Mouse (Mus musculus): Measurements from ENCODE around the gene Cfap100.
A peak's percentile ranks its signal among the peaks of the same experiment; 100 is the strongest.

The Cfap100 gene

GRCm38 (mm10) chr6:90457421-90457820 is 28.8 kb upstream of the Cfap100 start:
- DNase-seq (ENCODE audit: low spot score): no peak

- no peak for DNase-seq (ENCODE audit: low spot score)
Observed at GRCm38 (mm10) chr6:90453751-90454150, 25.2 kb upstream of the Cfap100 start.

- DNase-seq (ENCODE audit: low spot score): no peak
Observed at GRCm38 (mm10) chr6:90452603-90453002, 24.0 kb upstream of the Cfap100 start.

- no peak for DNase-seq (ENCODE audit: low spot score)
Observed at GRCm38 (mm10) chr6:90451512-90451911, 22.9 kb upstream of the Cfap100 start.

- DNase-seq (ENCODE audit: low spot score): no peak
Observed at GRCm38 (mm10) chr6:90450697-90451096, 22.1 kb upstream of the Cfap100 start.

- DNase-seq (ENCODE audit: low spot score): peak; percentile 89
Observed at GRCm38 (mm10) chr6:90450179-90450578, 21.6 kb upstream of the Cfap100 start.

- DNase-seq (ENCODE audit: low spot score): no peak
Observed at GRCm38 (mm10) chr6:90446883-90447282, 18.3 kb upstream of the Cfap100 start.

GRCm38 (mm10) chr6:90437041-90437440 is 8.4 kb upstream of the Cfap100 start:
- DNase-seq (ENCODE audit: low spot score): no peak

GRCm38 (mm10) chr6:90436192-90436907 is 7.8 kb upstream of the Cfap100 start:
- no peak for DNase-seq (ENCODE audit: low spot score)

GRCm38 (mm10) chr6:90435195-90435618 is 6.6 kb upstream of the Cfap100 start:
- DNase-seq (ENCODE audit: low spot score): peak; percentile 89

- no peak for DNase-seq (ENCODE audit: low spot score)
Observed at GRCm38 (mm10) chr6:90434687-90435086, 6.1 kb upstream of the Cfap100 start.

GRCm38 (mm10) chr6:90431487-90431886 is 2.9 kb upstream of the Cfap100 start:
- DNase-seq (ENCODE audit: low spot score): no peak

GRCm38 (mm10) chr6:90429911-90430310 is 1.3 kb upstream of the Cfap100 start:
- no peak for DNase-seq (ENCODE audit: low spot score)

GRCm38 (mm10) chr6:90426003-90426402 is 2.6 kb downstream of the Cfap100 start:
- no peak for DNase-seq (ENCODE audit: low spot score)

GRCm38 (mm10) chr6:90425361-90425760 is 3.2 kb downstream of the Cfap100 start:
- no peak for DNase-seq (ENCODE audit: low spot score)

GRCm38 (mm10) chr6:90422565-90422964 is 6.0 kb downstream of the Cfap100 start:
- peak; percentile 91 for DNase-seq (ENCODE audit: low spot score)

- no peak for DNase-seq (ENCODE audit: low spot score)
Observed at GRCm38 (mm10) chr6:90411926-90412325, 16.7 kb downstream of the Cfap100 start.

- DNase-seq (ENCODE audit: low spot score): no peak
Observed at GRCm38 (mm10) chr6:90410972-90411371, 17.6 kb downstream of the Cfap100 start.

- DNase-seq (ENCODE audit: low spot score): no peak
Observed at GRCm38 (mm10) chr6:90408632-90409031, 20.0 kb downstream of the Cfap100 start.

GRCm38 (mm10) chr6:90397291-90397690 is 31.3 kb downstream of the Cfap100 start:
- no peak for DNase-seq (ENCODE audit: low spot score)

- no peak for DNase-seq (ENCODE audit: low spot score)
Observed at GRCm38 (mm10) chr6:90395751-90396150, 32.8 kb downstream of the Cfap100 start.

GRCm38 (mm10) chr6:90393948-90394347 is 34.6 kb downstream of the Cfap100 start:
- DNase-seq (ENCODE audit: low spot score): no peak

GRCm38 (mm10) chr6:90390629-90391028 is 38.0 kb downstream of the Cfap100 start:
- DNase-seq (ENCODE audit: low spot score): no peak

- DNase-seq (ENCODE audit: low spot score): no peak
Observed at GRCm38 (mm10) chr6:90381465-90381864, 47.1 kb downstream of the Cfap100 start.
